ENCODE assay signal across 11 mouse cellular contexts in genomic region chr19:4321622-4322021, GRCm38 (mm10).
"Had no signal": no experiment of that assay in that cellular context is flagged by ENCODE, and none has a peak within 500 bp of the region (broad histone marks: within the 10 kb centered on the region; RNA-seq: fewer than 3 reads in every experiment).

No protein-coding gene starts in this region.

- DNase-seq: lung, adult 2 months; lung, postnatal 14 days; lung, postnatal 36 days; retina, postnatal 1 day; right cerebral cortex, adult 18-20 months; right cerebral cortex, postnatal 25 days; right cerebral cortex, postnatal 4 days; spleen, adult 18-20 months; thymus, adult 18-20 months; thymus, postnatal 14 days; thymus, postnatal 36 days had no signal
